Mouse (Mus musculus): Measurements from ENCODE around the gene Rac1. TPM values are rescaled to one million over a fixed set of nuclear protein-coding genes. Genes with fewer than 3 reads are reported as not detected.
A peak's percentile ranks its signal among the peaks of the same experiment; 100 is the strongest.

The Rac1 gene
- polyA plus RNA-seq, 1 experiment from 2014 or later = 135 TPM

DNA sequence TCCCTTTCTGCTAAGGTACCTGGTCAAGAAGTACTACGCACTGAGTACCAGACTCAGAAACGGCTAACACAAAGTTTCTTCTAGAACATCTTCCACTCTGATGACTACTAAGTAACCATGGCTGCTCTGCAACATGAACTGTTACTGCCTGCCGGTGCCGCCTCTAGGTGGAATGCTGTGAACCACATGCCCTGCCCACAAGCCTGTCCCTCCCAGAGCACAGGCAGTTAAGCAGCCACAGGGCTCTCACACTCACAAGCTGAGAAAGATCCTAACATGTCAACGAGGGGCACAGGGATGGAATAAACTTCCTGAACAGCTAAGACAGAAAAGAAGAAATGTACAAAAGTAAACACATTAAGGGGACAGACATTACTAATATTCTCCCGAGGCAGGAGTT lies 10.4 kb downstream of the Rac1 start:
- no peaks in the 10 kb centered on the region for H3K27me3 ChIP-seq (ENCODE audit: control insufficient read depth, insufficient read depth, low read depth, low read length)
- peaks cover 39% of the 10 kb centered on the region for H3K4me1 ChIP-seq (ENCODE audit: control insufficient read depth, low read depth, low read length)
- no peak overlapping the region for H3K27ac ChIP-seq (ENCODE audit: low read length)
- no peak overlapping the region for H3K4me2 ChIP-seq (ENCODE audit: low read depth, low read length)
- H3K9ac ChIP-seq (ENCODE audit: low read depth, low read length) = no peak overlapping the region
- H3K36me3 ChIP-seq (ENCODE audit: control insufficient read depth, insufficient read depth) = peaks cover 42% of the 10 kb centered on the region
- WGBS (ENCODE audit: insufficient replicate concordance) = 58% methylated on average over 6 of the region's 6 CpGs
- no peak overlapping the region for H3K4me3 ChIP-seq (ENCODE audit: low read depth, low read length)
- no peaks in the 10 kb centered on the region for H3K9me3 ChIP-seq (replicated peaks; ENCODE audit: control insufficient read depth, low read length)
- ATAC-seq (ENCODE audit: low read depth) = no peak

DNA sequence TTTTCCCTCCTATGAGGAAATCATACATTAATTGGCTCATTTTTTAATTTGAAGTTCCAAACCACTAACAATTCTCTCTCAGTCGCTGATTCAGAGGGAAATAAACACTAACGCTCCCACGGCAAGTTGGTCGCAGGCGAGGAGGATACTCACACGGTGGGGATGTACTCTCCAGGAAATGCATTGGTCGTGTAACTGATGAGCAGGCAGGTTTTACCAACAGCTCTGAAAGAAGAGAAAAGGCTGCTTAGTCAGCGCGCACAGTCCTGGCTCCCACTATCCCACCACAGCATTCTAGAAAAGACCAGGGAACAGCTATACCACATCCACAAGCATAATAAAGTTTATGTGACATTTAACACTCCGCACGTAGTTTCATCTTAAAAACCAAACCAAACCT lies 10.8 kb downstream of the Rac1 start:
- Histone ChIP-seq H3K4me2 (ENCODE audit: low read depth, low read length) (no peak overlapping the region), H3K4me1 (ENCODE audit: control insufficient read depth, low read depth, low read length) (peaks cover 41% of the 10 kb centered on the region), H3K9ac (ENCODE audit: low read depth, low read length) (no peak overlapping the region), H3K27ac (ENCODE audit: low read length) (no peak overlapping the region), H3K27me3 (ENCODE audit: control insufficient read depth, insufficient read depth, low read depth, low read length) (no peaks in the 10 kb centered on the region), H3K36me3 (ENCODE audit: control insufficient read depth, insufficient read depth) (peaks cover 43% of the 10 kb centered on the region), H3K9me3 (replicated peaks; ENCODE audit: control insufficient read depth, low read length) (no peaks in the 10 kb centered on the region), H3K4me3 (ENCODE audit: low read depth, low read length) (no peak overlapping the region)
- 82% methylated on average over 11 of the region's 11 CpGs for whole genome bisulfite sequencing (ENCODE audit: insufficient replicate concordance)
- no peak for ATAC-seq (ENCODE audit: low read depth)

DNA sequence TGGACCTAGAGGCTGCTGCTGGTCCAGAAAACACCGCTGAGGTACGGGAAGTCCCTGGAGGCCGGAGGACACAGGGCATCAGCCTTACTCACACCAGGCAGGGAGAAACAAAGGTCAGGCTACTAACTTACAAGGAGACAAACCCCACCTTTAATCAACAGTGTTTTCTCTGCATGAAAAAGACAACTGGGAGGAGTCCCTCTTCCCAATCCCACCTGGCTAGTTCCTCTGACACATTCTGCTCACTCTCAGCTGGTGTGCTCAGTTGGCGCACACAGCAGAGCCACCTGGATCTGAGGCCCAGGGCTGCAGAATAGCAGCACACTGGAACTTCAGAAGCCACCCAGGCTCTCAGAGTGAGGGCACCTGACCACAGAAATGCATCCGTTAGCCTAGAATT lies 13.0 kb downstream of the Rac1 start:
- no peak overlapping the region for H3K4me2 ChIP-seq (ENCODE audit: low read depth, low read length)
- no peak for ATAC-seq (ENCODE audit: low read depth)
- H3K9ac ChIP-seq (ENCODE audit: low read depth, low read length) = no peak overlapping the region
- peaks cover 51% of the 10 kb centered on the region for H3K36me3 ChIP-seq (ENCODE audit: control insufficient read depth, insufficient read depth)
- H3K27me3 ChIP-seq (ENCODE audit: control insufficient read depth, insufficient read depth, low read depth, low read length) = no peaks in the 10 kb centered on the region
- H3K9me3 ChIP-seq (replicated peaks; ENCODE audit: control insufficient read depth, low read length) = no peaks in the 10 kb centered on the region
- 93% methylated on average over 5 of the region's 5 CpGs for WGBS (ENCODE audit: insufficient replicate concordance)
- H3K27ac ChIP-seq (ENCODE audit: low read length) = no peak overlapping the region
- no peak overlapping the region for H3K4me3 ChIP-seq (ENCODE audit: low read depth, low read length)
- peaks cover 49% of the 10 kb centered on the region for H3K4me1 ChIP-seq (ENCODE audit: control insufficient read depth, low read depth, low read length)

DNA sequence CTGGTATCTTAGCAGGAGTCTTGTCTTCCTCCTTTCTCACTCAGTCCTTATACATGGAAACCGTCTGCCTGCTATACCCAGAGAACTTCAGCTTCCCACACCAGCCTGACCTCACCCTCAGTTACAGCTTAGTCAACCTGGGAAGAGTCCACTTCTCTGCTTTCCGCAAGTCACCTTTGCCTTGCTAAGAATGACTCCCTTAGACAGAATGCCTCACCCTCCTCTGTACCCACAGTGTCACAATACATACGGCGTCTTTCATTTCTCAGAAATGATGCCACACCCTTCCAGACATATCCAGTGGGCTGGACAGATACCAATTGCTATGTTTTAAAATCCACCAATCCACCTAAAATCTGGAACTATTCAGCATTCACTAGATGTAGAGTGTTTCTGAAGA lies 15.5 kb downstream of the Rac1 start:
- Histone ChIP-seq H3K9ac (ENCODE audit: low read depth, low read length) (peak overlapping the region; percentile 15; the same call in 1 of the 2 replicates), H3K4me3 (ENCODE audit: low read depth, low read length) (no peak overlapping the region), H3K36me3 (ENCODE audit: control insufficient read depth, insufficient read depth) (peaks cover 50% of the 10 kb centered on the region), H3K9me3 (replicated peaks; ENCODE audit: control insufficient read depth, low read length) (no peaks in the 10 kb centered on the region), H3K4me1 (ENCODE audit: control insufficient read depth, low read depth, low read length) (peaks cover 49% of the 10 kb centered on the region), H3K4me2 (ENCODE audit: low read depth, low read length) (peak overlapping the region; percentile 28), H3K27ac (ENCODE audit: low read length) (peak overlapping the region; percentile 43; the same call in 1 of the 2 replicates), H3K27me3 (ENCODE audit: control insufficient read depth, insufficient read depth, low read depth, low read length) (no peaks in the 10 kb centered on the region)
- WGBS (ENCODE audit: insufficient replicate concordance) = 38% methylated on average over 4 of the region's 4 CpGs
- peak; percentile 49 for ATAC-seq (ENCODE audit: low read depth)

DNA sequence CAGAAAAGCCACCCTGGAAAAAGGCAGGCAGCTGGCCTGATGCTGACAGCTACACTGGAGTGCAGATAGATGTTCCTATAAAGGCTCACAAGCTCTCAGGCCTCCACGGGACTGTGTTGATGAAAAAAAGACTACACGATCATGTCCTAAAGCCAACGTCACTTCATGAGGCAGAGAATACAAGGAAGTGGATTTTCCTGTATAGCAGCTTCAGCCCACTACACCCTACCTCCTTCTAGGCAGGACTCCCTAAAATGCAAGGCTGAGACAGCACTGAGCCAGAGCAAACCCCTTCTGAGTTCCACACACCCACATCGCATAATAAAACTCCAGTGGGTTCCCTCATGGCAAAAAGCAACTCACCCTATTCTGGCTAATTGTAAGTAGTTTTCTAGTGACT lies 16.3 kb downstream of the Rac1 start:
- Histone ChIP-seq H3K4me3 (ENCODE audit: low read depth, low read length) (no peak overlapping the region), H3K36me3 (ENCODE audit: control insufficient read depth, insufficient read depth) (peaks cover 50% of the 10 kb centered on the region), H3K4me1 (ENCODE audit: control insufficient read depth, low read depth, low read length) (peaks cover 49% of the 10 kb centered on the region), H3K9me3 (replicated peaks; ENCODE audit: control insufficient read depth, low read length) (no peaks in the 10 kb centered on the region), H3K4me2 (ENCODE audit: low read depth, low read length) (no peak overlapping the region), H3K9ac (ENCODE audit: low read depth, low read length) (no peak overlapping the region; the same call in 1 of the 2 replicates), H3K27me3 (ENCODE audit: control insufficient read depth, insufficient read depth, low read depth, low read length) (no peaks in the 10 kb centered on the region), H3K27ac (ENCODE audit: low read length) (no peak overlapping the region; the same call in 1 of the 2 replicates)
- 63% methylated on average over 4 of the region's 4 CpGs for WGBS (ENCODE audit: insufficient replicate concordance)
- no peak for ATAC-seq (ENCODE audit: low read depth)

DNA sequence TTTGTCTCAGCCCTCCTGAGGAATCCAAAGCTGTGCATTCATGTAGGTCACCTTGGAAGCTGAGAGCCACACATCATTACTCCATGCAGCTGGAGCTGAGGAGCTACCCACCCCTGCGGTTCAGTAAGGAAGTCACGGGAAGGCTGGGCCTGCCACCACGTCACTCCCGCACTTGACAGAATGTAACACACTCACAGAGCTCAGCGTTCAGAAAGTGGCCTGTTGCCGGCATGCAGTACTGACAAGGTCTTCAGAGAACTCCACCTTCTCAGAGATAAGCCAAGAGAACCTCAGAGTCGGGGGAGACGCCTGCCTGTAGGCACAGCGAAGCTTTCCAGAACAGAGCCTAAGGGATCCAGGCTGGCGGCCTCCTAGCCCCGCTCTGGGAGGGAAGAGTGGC lies 18.1 kb downstream of the Rac1 start:
- H3K9me3 ChIP-seq (replicated peaks; ENCODE audit: control insufficient read depth, low read length) = no peaks in the 10 kb centered on the region
- peak overlapping the region; percentile 58 for H3K4me2 ChIP-seq (ENCODE audit: low read depth, low read length)
- H3K4me1 ChIP-seq (ENCODE audit: control insufficient read depth, low read depth, low read length) = peaks cover 49% of the 10 kb centered on the region
- H3K27me3 ChIP-seq (ENCODE audit: control insufficient read depth, insufficient read depth, low read depth, low read length) = no peaks in the 10 kb centered on the region
- H3K27ac ChIP-seq (ENCODE audit: low read length) = peak overlapping the region; percentile 68
- H3K36me3 ChIP-seq (ENCODE audit: control insufficient read depth, insufficient read depth) = peaks cover 40% of the 10 kb centered on the region
- peak overlapping the region; percentile 47 for H3K9ac ChIP-seq (ENCODE audit: low read depth, low read length)
- ATAC-seq (ENCODE audit: low read depth) = peak; percentile 77
- peak overlapping the region; percentile 20 for H3K4me3 ChIP-seq (ENCODE audit: low read depth, low read length)
- WGBS (ENCODE audit: insufficient replicate concordance) = 17% methylated on average over 11 of the region's 11 CpGs

DNA sequence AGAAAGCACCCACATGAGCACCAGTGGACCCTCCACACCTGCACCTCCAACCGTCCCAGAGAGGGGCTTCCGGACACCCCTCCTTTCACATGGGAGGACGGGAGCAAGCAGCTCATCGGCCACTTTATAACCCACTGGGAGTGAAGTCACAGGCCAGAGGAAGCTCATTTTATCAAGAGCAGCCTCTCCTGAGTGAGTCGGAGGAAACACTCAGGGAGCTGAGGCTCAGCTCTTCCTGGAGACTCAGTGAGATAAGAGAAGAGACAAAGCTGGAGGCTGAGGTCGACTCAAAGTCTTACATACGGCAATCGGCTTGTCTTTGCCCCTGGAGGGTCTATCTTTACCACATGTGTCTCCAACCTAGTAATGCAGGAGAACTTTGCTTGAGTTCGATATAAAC lies 18.5 kb downstream of the Rac1 start:
- Histone ChIP-seq H3K4me2 (ENCODE audit: low read depth, low read length) (peak overlapping the region; percentile 58), H3K4me3 (ENCODE audit: low read depth, low read length) (peak overlapping the region; percentile 20), H3K9me3 (replicated peaks; ENCODE audit: control insufficient read depth, low read length) (no peaks in the 10 kb centered on the region), H3K36me3 (ENCODE audit: control insufficient read depth, insufficient read depth) (peaks cover 40% of the 10 kb centered on the region), H3K27ac (ENCODE audit: low read length) (peak overlapping the region; percentile 68; the same call in 1 of the 2 replicates), H3K4me1 (ENCODE audit: control insufficient read depth, low read depth, low read length) (peaks cover 49% of the 10 kb centered on the region), H3K27me3 (ENCODE audit: control insufficient read depth, insufficient read depth, low read depth, low read length) (no peaks in the 10 kb centered on the region), H3K9ac (ENCODE audit: low read depth, low read length) (peak overlapping the region; percentile 47)
- 25% methylated on average over 9 of the region's 9 CpGs for WGBS (ENCODE audit: insufficient replicate concordance)
- peak; percentile 55 for ATAC-seq (ENCODE audit: low read depth)

DNA sequence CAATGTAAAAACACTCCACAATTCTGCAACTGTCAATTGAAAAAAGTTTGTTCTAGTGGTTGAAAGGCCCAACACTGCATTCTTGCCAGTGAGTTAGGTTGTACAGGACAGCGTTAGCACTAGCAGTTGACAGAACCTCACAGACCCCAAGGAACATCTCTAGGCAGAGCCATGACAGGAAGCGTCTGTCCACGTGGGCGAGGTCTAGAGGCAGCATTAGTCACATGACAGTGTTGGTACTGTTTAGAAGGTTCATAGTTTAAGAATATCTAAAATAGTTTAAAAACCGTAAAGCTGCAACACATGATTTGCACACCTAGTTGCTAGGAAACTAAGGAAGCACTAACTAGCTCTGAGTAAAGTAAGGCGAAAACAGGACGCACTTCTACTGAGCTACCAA lies 22.3 kb downstream of the Rac1 start:
- Histone ChIP-seq H3K36me3 (ENCODE audit: control insufficient read depth, insufficient read depth) (peaks cover 32% of the 10 kb centered on the region), H3K27ac (ENCODE audit: low read length) (no peak overlapping the region), H3K27me3 (ENCODE audit: control insufficient read depth, insufficient read depth, low read depth, low read length) (no peaks in the 10 kb centered on the region), H3K4me3 (ENCODE audit: low read depth, low read length) (no peak overlapping the region), H3K4me2 (ENCODE audit: low read depth, low read length) (no peak overlapping the region), H3K4me1 (ENCODE audit: control insufficient read depth, low read depth, low read length) (peaks cover 22% of the 10 kb centered on the region), H3K9ac (ENCODE audit: low read depth, low read length) (no peak overlapping the region), H3K9me3 (replicated peaks; ENCODE audit: control insufficient read depth, low read length) (no peaks in the 10 kb centered on the region)
- WGBS (ENCODE audit: insufficient replicate concordance) = 70% methylated on average over 7 of the region's 7 CpGs
- ATAC-seq (ENCODE audit: low read depth) = no peak

DNA sequence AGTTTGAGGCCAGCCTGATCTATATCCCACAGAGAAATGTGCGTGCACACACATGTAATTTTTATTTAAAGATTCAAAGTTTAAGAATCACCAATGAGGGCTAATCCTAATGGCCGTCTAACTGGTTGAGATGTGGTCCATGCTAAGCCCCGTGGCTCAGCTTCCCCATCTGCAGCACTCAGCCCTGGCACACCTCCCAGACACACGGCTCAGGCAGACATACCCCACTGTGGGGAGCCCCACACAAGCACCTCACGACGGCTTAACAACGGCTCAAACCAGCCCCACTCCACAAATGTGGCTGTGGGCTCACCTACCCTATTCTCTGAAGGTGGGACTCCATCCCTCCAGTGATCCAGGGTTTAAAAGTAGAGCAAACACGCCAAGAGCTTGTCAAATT lies 22.8 kb downstream of the Rac1 start:
- ATAC-seq (ENCODE audit: low read depth) = no peak
- H3K27ac ChIP-seq (ENCODE audit: low read length) = no peak overlapping the region
- H3K9me3 ChIP-seq (replicated peaks; ENCODE audit: control insufficient read depth, low read length) = no peaks in the 10 kb centered on the region
- no peak overlapping the region for H3K9ac ChIP-seq (ENCODE audit: low read depth, low read length)
- 81% methylated on average over 8 of the region's 8 CpGs for WGBS (ENCODE audit: insufficient replicate concordance)
- H3K4me1 ChIP-seq (ENCODE audit: control insufficient read depth, low read depth, low read length) = peaks cover 17% of the 10 kb centered on the region
- no peak overlapping the region for H3K4me3 ChIP-seq (ENCODE audit: low read depth, low read length)
- no peak overlapping the region for H3K4me2 ChIP-seq (ENCODE audit: low read depth, low read length)
- no peaks in the 10 kb centered on the region for H3K27me3 ChIP-seq (ENCODE audit: control insufficient read depth, insufficient read depth, low read depth, low read length)
- H3K36me3 ChIP-seq (ENCODE audit: control insufficient read depth, insufficient read depth) = peaks cover 32% of the 10 kb centered on the region
